In the genomic region with DNA sequence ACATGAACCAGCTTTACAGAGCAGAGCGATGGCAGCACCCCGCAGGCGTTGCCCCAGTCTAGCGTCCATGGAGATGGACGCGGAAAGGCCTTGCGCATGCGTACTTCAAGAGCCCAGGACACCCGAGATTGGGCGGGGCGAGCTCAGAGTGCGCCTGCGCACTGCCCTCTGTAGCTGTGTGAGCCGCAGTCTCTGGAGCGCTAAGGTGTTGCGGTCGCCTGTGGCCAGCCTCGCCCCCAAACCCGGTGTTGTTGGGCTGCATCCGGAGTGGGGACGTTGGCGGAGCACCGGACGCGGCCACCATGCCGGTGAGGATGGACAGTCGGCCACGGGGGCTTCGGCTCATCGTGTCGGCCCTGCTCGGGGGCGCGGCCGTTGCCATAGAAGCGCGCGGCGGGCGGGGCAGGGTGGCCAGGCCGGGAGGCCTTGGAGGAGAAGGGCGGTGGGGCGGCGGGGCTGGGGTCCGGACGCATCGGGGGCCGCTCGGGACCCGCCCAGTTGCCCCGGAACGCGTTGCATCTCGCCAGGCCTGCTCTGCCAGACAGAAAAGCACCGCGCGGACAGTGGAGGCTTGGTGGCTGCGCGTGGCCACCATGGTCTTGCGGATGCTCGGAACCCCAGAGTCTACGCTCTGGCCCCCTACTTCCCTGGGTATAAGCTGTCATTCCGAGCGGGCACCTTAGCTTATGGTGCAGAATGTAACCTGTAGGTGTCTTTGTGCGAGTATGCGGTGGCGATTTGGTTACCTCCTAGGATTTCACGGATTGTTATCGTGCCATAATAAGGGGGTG, we compare ENCODE assay signal across 8 mouse cellular contexts. TPM values are rescaled to one million over a fixed set of nuclear protein-coding genes. Genes with fewer than 3 reads are reported as not detected.
A peak's percentile ranks its signal among the peaks of the same experiment; 100 is the strongest.
DNase-seq lines count a peak whose midpoint lies in the region; ATAC-seq lines count a peak whose summit lies in the region.

Gene Kif3a (plus strand): TSS at position 156 of the 791 bp plus-strand sequence.

- peak; percentile 96 to 98 for DNase-seq in adrenal gland, adult (ENCODE audit: inconsistent age in 2 of 2, low spot score in 1 of 2)
- DNase-seq in embryo, embryonic 10.5 days (ENCODE audit: low spot score): peak; percentile 99
- DNase-seq in gastrocnemius, postnatal 14 days: peak; percentile 92
- peak; percentile 91 to 95 for DNase-seq in left cerebral cortex, postnatal 10 days (ENCODE audit: extremely low spot score in 1 of 2, low spot score in 2 of 2)
- DNase-seq in right cerebral cortex, postnatal 25 days: peak; percentile 94
- DNase-seq in urinary bladder, postnatal 4 days (ENCODE audit: low spot score in 2 of 2): peak; percentile 92

- peak; percentile 92 for ATAC-seq in inflammation-experienced regulatory T-cells, adult 6 months
- ATAC-seq in megakaryocyte-erythroid progenitor cell, adult 5-6 weeks (replicated peaks; ENCODE audit: low FRiP score, low TSS enrichment, poor library complexity, severe bottlenecking): peak; percentile 94

- intact Hi-C loops in gastrocnemius, postnatal 14 days (cut with DNase I; ENCODE audit: low total_unique reads): no loop called here
- intact Hi-C loops in left cerebral cortex, postnatal 10 days (cut with DNase I): loop anchor here (5.0 kb wide), 2 partner anchors 35 to 95 kb away; partner anchors contain the start of gene Gm9837

RNA-seq across cellular contexts. Expression of gene Kif3a, which starts in this region (rescaled TPM):
- 1 to 10 TPM; 6.8 to 7.4 TPM for total RNA-seq in gastrocnemius, postnatal 14 days (2021)
- 10 to 100 TPM in 2 of 3 experiments, 1 to 10 TPM in 1; 5.5 to 11.6 (median 11.6) TPM for polyA plus RNA-seq in inflammation-experienced regulatory T-cells, adult 6 months (2017; shearing (Covaris generic))
- 100 to 1,000 TPM; 164 to 169 TPM for total RNA-seq in left cerebral cortex, postnatal 10 days (2021)
- total RNA-seq in megakaryocyte-erythroid progenitor cell, adult 5-6 weeks (2014; fragmentation: Nextera tagmentation): 14.4 and 14.6 TPM in 2 replicates
- 20.0 and 21.9 TPM in 2 replicates for total RNA-seq in megakaryocyte-erythroid progenitor cell, adult 5-6 weeks (2017)

Comparison
In these comparisons a context has a peak if more than half of its experiments do, and no peak if none do; other contexts are left out.
1. Peak in every context shown above with its lines: DNase-seq and ATAC-seq.
2. RNA of gene Kif3a (total RNA-seq): 164 to 169 TPM in left cerebral cortex, postnatal 10 days; 14.4 to 21.9 TPM in megakaryocyte-erythroid progenitor cell, adult 5-6 weeks and 6.8 to 7.4 TPM in gastrocnemius, postnatal 14 days; every median in the first group is over 4 times any median in the second.